Mouse (Mus musculus) G1E (cell line): ENCODE measurements around the gene Ctnnb1.

Source experiments
- CTCF ChIP-seq: IDR thresholded peaks from 2 replicates; pipeline ENCODE4 v1.5.1; 2012; ENCODE audit warnings: low read depth, low read length, inconsistent platforms, mixed read lengths
- GATA1 ChIP-seq: IDR thresholded peaks from 2 replicates; pipeline ENCODE4 v1.6.1; 2012; ENCODE audit warnings: borderline replicate concordance, low read length, inconsistent platforms, mixed read lengths
- POLR2AphosphoS5 ChIP-seq: IDR thresholded peaks from 2 replicates; pipeline ENCODE4 v1.6.1; 2012; ENCODE audit warnings: low read depth, low read length, inconsistent platforms; ENCODE audit not compliant: insufficient replicate concordance
- TAL1 ChIP-seq: conservative IDR thresholded peaks from 2 replicates; pipeline ENCODE4 v1.6.1; 2012; ENCODE audit warnings: low read depth, low read length, inconsistent platforms, mixed read lengths

GRCm38 (mm10) chr9:120976856-120977255, 47.8 kb downstream of the Ctnnb1 start:
- TF ChIP-seq TAL1 (no peak), POLR2AphosphoS5 (no peak), CTCF (no peak), GATA1 (no peak)
